Comparison of ENCODE assay signal across 10 mouse cellular contexts in the genomic region with DNA sequence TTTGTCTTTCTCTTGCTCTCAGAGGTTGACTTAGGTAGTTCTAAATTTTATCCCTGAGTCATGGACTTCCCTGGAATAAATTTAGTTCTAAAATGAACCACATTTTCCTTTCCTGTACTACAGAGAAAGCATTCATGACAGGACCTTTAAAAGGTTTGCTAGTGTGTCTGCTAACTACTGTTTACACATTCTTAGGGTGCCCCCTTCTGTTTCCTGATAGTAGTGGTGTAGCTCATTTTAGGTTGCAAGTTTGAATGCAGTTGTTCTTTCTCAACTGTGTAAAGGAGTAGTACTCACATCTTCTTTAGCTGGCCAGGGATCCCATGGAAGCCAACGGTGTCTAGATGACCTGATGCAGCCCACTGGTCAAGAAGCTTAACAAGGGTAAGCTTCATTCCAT.
DNase-seq lines count a peak whose midpoint lies in the region; ATAC-seq lines count a peak whose summit lies in the region.
"Had no signal": no experiment of that assay in that cellular context is flagged by ENCODE, and none has a peak within 500 bp of the region (broad histone marks: within the 10 kb centered on the region; RNA-seq: fewer than 3 reads in every experiment).

No protein-coding gene starts in this region.

- H3K9me3 ChIP-seq in neural tube, embryonic 13.5 days = no peaks in the 10 kb centered on the region
- no peaks in the 10 kb centered on the region for H3K9me3 ChIP-seq in forebrain, embryonic 16.5 days (ENCODE audit: control insufficient read depth, low read length)
- H3K9me3 ChIP-seq in midbrain, embryonic 14.5 days (ENCODE audit: control insufficient read depth, low read length) = no peaks in the 10 kb centered on the region
- H3K9me3 ChIP-seq: limb, embryonic 15.5 days had no signal

- no peak overlapping the region for H3K4me3 ChIP-seq in neural tube, embryonic 13.5 days
- no peak overlapping the region for H3K4me3 ChIP-seq in forebrain, embryonic 16.5 days (replicated peaks; ENCODE audit: low read length)
- H3K4me3 ChIP-seq in midbrain, embryonic 14.5 days (replicated peaks; ENCODE audit: low read depth, low read length) = no peak overlapping the region
- H3K4me3 ChIP-seq: erythroblast, embryonic 14.5 days; limb, embryonic 15.5 days had no signal

- H3K27me3 ChIP-seq in neural tube, embryonic 13.5 days = no peaks in the 10 kb centered on the region
- H3K27me3 ChIP-seq in forebrain, embryonic 16.5 days (replicated peaks; ENCODE audit: control insufficient read depth, insufficient read depth, low read length) = 0 out of 2 replicates have a peak, but pooled peaks cover 2% of the 10 kb centered on the region
- no peaks in the 10 kb centered on the region for H3K27me3 ChIP-seq in midbrain, embryonic 14.5 days (ENCODE audit: control insufficient read depth, insufficient read depth, low read length)
- H3K27me3 ChIP-seq: limb, embryonic 15.5 days had no signal

- no peak overlapping the region for H3K9ac ChIP-seq in neural tube, embryonic 13.5 days
- no peak overlapping the region for H3K9ac ChIP-seq in forebrain, embryonic 16.5 days (replicated peaks; ENCODE audit: low read depth, low read length)
- H3K9ac ChIP-seq in midbrain, embryonic 14.5 days (replicated peaks; ENCODE audit: low read length) = no peak overlapping the region
- H3K9ac ChIP-seq: limb, embryonic 15.5 days had no signal

- no peak overlapping the region for H3K4me2 ChIP-seq in neural tube, embryonic 13.5 days
- no peak overlapping the region for H3K4me2 ChIP-seq in forebrain, embryonic 16.5 days (ENCODE audit: low read length)
- H3K4me2 ChIP-seq in midbrain, embryonic 14.5 days (ENCODE audit: low read length) = no peak overlapping the region
- H3K4me2 ChIP-seq: limb, embryonic 15.5 days had no signal

- no peak overlapping the region for H3K27ac ChIP-seq in neural tube, embryonic 13.5 days (replicated peaks)
- H3K27ac ChIP-seq in forebrain, embryonic 16.5 days (ENCODE audit: low read length) = no peak overlapping the region
- no peak overlapping the region for H3K27ac ChIP-seq in midbrain, embryonic 14.5 days (replicated peaks; ENCODE audit: low read depth, low read length)
- H3K27ac ChIP-seq: limb, embryonic 15.5 days had no signal

- no peaks in the 10 kb centered on the region for H3K36me3 ChIP-seq in neural tube, embryonic 13.5 days
- H3K36me3 ChIP-seq in forebrain, embryonic 16.5 days (ENCODE audit: control insufficient read depth, insufficient read depth) = no peaks in the 10 kb centered on the region
- H3K36me3 ChIP-seq in midbrain, embryonic 14.5 days (ENCODE audit: control insufficient read depth, insufficient read depth, low read length) = no peaks in the 10 kb centered on the region
- H3K36me3 ChIP-seq: limb, embryonic 15.5 days had no signal

- DNase-seq in frontal cortex, postnatal 14 days (ENCODE audit: low spot score in 2 of 2) = no peak
- DNase-seq in neural tube, embryonic 10.5 days (ENCODE audit: extremely low spot score, low spot score) = no peak
- peak; percentile 89 for DNase-seq in midbrain, embryonic 14.5 days
- DNase-seq in heart, adult 9 months (ENCODE audit: low spot score in 2 of 2) = no peak

- no peaks in the 10 kb centered on the region for H3K4me1 ChIP-seq in neural tube, embryonic 13.5 days (replicated peaks)
- no peaks in the 10 kb centered on the region for H3K4me1 ChIP-seq in forebrain, embryonic 16.5 days (replicated peaks; ENCODE audit: control insufficient read depth, insufficient read depth, low read length)
- H3K4me1 ChIP-seq in midbrain, embryonic 14.5 days (ENCODE audit: control insufficient read depth, insufficient read depth, low read length) = no peaks in the 10 kb centered on the region
- H3K4me1 ChIP-seq: limb, embryonic 15.5 days had no signal

- ATAC-seq in frontal cortex, adult (ENCODE audit: low TSS enrichment) = peak; percentile 99
- peak; percentile 82 for ATAC-seq in neural tube, embryonic 13.5 days (ENCODE audit: low read depth)
- ATAC-seq in forebrain, embryonic 16.5 days = peak; percentile 95
- peak; percentile 57; the same call in 1 of the 2 replicates for ATAC-seq in midbrain, embryonic 14.5 days (ENCODE audit: low FRiP score, low TSS enrichment)
- ATAC-seq in monocyte, adult 5-6 weeks (replicated peaks; ENCODE audit: insufficient number of reproducible peaks, low FRiP score, low TSS enrichment, poor library complexity, severe bottlenecking) = no peak

- WGBS in neural tube, embryonic 13.5 days = 57% methylated on average over 1 of the region's 1 CpGs
- WGBS in forebrain, embryonic 16.5 days = 36% methylated on average over 1 of the region's 1 CpGs
- WGBS in midbrain, embryonic 14.5 days = 41% methylated on average over 1 of the region's 1 CpGs
